Mouse (Mus musculus) urinary bladder, adult 18-20 months (tissue): ENCODE measurements around the gene Cnnm2.

Source experiments
- DNase-seq, 2 experiments: peaks; one replicate each; pipeline ENCODE4 v3.0.0; 2022; ENCODE audit warnings: low spot score in 2 of 2, mixed read lengths in 2 of 2

The Cnnm2 gene

GRCm38 (mm10) chr19:46799903-46800583, 38.6 kb downstream of the Cnnm2 start:
- DNase-seq: no peak

DNA sequence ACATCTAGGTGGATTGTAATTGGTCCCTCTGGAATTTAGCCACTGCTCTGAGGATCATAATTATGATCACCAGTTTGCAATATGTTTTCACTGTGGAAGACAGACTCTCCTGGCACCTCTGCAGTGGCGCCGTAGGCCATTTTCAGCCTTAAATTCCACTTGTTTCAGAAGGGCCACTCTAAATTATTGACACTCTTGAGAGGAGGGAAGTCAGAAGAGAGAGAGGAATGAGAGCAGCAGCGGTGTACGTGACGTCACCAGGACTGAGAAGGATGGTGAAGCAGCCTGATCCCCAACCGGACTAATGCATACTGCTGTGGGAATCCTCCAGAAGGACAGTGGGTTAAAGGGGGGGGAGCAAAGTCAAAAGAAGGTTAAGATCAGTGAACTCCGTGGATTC, 40.1 kb downstream of the Cnnm2 start:
- DNase-seq: no peak

GRCm38 (mm10) chr19:46802306-46802705, 40.9 kb downstream of the Cnnm2 start:
- DNase-seq: no peak

GRCm38 (mm10) chr19:46803732-46804131, 42.3 kb downstream of the Cnnm2 start:
- no peak for DNase-seq

DNA sequence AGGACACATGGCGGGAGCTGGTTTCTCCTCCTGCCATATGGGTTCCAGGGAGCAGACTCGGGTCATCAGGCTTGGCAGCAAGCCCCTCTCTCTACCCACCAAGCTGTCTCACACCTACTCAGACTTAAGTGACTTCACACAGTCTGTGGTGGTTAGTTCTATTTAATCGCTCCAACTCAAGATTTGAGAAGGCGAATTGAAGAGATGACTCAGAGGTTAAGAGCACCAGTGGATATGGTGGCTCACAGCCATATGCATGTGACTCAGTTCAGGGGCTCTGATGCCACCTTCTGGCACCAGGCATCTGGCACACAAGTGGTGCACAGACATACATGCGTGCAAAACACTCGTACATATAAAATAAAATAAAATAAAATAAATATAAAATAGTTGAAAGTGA, 43.4 kb downstream of the Cnnm2 start:
- no peak for DNase-seq

DNA sequence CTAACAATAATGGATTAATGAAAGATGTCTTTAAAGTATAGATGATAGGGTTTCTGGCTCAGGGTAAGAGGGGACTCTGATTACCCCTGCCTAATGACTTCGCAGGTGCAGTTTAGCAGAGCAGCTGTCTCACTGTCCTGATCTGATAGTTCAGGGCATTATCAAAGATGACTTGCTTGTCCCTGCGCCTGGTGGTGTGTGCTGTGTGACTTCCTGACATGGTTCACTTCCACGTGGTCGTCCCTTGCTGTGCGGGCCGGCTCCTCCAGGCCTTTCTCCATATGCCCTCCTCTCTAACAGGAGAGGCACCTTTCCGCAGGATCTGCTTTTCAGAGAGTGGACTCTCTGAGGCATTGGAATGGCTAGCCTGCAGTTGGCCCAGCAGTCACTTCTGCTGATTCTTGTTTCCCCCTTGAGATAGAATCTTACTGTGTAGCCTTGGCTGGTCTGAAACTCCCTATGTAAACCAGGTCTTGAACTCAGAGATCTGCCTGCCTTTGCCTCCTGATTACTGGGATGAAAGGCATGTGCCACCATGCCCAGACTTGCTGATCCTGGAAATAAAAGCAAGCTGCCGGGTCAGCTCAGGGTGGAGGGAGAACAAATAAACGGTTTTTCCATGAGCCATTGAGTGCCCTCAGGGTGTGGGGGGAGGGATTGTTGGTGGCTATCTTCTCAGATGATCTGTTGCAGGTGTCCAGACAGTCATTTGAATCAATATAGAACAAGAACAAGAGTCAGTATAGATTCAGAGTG, 44.7 kb downstream of the Cnnm2 start:
- peak in 1 of 2 experiments; percentile 9 for DNase-seq

- no peak for DNase-seq
Measured at GRCm38 (mm10) chr19:46808261-46808660, 46.9 kb downstream of the Cnnm2 start.

- no peak for DNase-seq
Measured at GRCm38 (mm10) chr19:46809031-46809430, 47.6 kb downstream of the Cnnm2 start.

GRCm38 (mm10) chr19:46819276-46819675, 57.9 kb downstream of the Cnnm2 start:
- DNase-seq: no peak

DNA sequence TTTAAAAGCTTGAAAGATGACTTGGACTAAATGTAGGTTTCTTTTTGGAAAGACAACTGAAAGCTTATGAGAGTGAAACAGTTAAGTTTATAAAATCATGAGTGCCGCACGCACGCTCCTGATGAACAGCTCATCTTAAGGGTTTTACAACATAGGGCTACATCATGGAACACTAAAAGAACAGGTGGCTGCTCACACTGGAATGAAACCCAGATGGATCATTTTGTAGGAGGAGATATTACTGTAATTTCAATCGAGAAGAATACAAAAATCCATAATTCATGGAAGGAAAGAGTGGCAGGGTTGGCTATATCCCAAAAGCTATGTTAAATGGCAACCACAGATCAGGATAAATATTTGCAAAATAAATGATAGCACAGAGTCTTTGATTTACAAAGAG, 61.1 kb downstream of the Cnnm2 start:
- no peak for DNase-seq

DNA sequence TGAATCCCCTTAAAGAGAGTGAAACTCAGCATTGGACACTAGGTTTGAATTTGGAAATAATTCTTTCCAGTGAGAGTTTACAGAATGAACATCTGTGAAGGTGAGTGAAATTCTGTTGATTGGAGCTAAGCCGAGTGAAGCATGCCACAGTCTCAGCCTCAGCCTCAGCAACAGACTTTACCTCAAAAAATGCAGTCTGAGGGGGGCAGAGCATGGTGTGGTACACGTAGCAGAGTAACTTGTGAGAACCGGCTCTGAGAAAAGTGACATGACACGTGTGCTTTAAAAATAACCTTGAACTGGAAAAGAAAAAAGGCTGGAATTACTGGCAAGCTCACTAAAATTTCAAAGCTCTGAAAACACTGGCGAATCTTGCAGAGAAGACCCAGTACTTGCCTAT, 62.4 kb downstream of the Cnnm2 start:
- DNase-seq: no peak

GRCm38 (mm10) chr19:46824867-46825266, 63.5 kb downstream of the Cnnm2 start:
- DNase-seq: no peak

- DNase-seq: no peak
Measured at GRCm38 (mm10) chr19:46827654-46828165, 66.3 kb downstream of the Cnnm2 start.

DNA sequence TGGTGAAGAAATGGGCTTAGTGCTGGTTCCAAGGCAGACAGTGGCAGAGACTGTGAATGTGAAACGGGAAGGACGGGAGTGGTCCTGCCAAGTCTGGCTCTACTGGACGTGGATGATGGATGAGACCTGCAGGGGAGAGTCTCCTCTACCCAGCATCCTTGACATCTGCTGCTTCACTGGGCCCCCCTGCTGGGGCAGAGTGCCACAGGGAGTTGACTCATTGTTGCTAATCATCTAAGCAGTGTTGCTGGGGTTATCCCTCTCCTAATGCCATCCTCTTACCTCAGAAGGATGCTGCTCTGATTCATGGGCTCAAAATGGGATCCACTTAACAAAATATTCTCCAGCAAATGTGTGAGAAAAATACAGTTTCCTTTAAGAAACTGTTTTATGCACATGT, 67.6 kb downstream of the Cnnm2 start:
- no peak for DNase-seq

DNA sequence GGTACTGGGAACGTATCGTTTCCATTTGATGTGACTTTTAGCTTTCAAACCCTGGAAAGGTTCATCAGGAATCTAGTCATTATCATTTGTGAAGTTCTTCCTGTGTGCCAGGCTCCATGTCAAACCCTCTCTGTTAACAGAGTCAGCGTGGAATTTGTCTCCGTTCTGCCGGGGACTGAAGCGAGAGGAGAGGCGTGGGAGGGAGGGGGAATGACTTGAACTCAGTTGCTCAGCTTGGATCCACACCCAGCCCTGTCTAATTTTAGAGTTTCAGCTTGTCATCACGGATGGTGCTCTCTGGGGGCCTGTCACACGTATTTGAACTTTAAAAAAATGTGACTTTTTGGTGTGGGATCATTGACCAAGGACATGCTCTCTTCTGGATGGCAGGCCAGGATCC, 70.0 kb downstream of the Cnnm2 start:
- no peak for DNase-seq

DNA sequence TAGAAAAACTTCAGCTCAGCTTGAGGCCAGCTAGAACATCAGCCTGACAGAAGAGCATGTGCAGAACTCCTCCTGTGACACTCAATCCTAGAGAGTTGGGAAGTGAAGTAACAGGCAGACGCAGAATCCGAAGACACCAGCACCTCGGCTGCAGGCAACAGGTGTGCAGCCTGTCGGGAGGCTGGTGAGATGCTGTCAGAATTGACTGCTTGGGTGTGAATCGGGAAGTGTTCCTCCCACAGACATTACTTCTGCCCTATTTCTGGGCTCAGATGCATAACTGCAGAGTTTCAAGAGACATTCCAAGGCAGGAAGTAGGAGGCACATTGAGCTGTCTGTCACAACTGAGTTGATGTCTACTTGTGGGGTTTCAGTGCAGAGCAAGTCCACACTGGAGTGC, 72.9 kb downstream of the Cnnm2 start:
- DNase-seq: no peak

DNA sequence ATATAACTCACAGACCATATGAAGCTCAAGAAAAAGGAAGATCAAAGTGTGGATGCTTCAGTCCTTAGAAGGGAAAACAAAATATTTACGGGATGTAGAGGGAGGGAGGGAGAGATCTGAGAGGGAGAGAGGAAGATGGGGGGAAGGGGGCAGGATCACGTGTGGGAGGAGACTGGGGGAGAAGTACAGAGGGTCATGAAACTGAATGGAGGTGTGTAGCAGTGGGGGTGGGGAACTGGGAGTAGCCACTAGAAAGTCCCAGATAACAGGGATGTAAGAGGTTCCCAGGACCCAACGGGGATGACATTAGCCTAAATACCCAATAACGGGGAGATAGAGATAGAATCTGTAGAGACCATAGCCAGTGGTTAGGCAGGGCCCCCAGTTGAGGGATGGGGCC, 73.9 kb downstream of the Cnnm2 start:
- no peak for DNase-seq

- no peak for DNase-seq
Measured at GRCm38 (mm10) chr19:46836085-46836484, 74.7 kb downstream of the Cnnm2 start.

DNA sequence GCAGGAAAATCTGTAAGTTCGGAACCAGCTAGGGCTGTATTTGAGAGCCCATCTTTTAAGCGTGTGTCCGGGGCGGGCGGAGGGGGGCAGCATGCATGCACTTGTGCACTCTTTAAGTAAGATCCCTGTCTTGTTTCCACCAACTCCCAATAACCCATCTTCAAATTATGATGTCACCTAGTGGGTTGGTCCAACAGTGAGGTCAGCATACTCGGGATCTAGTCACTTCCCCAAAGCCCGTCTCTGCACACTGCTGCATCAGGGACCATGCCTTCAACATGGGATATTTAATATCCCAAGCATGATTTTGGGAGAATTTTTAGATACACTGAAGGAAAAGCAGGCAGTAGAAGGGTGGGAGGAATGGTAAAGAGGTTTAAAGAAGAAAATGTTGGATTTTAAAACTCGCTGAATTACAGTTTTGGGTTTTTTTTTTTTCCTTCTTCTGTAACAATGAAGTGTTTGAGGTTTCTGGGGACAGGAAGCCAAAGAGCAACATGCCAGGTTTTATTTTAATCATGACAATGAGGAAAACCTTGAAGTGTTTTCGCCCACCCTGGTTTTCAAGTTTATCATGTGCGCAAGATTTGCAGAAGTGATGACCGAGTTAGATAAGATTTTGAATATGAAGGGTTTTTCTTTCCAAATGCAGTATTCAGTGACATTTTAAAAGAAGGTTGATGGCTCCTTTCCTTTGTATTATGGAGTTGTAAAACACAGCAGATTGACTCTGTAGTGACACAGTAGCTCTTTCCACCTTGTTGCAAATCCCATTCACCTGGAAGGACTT, 76.1 kb downstream of the Cnnm2 start:
- no peak for DNase-seq

DNA sequence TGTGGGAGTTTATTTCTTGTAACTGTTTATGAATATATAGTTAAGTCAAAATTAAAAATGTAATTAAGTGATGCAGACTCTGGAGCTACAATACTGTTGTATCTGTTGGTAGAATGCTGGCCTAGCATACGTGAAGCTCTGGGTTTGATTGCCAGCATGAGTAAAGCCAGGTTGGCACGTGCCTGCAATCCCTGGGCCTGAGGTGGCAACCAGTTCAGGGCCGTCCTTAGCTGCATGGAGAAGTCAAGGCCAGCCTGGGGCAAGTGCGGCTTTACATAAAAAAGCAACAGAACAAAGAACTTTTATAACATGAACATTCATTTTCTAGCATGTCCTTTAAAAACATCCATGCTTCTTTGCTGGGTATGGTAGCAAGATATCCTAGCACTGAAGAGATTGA, 79.6 kb downstream of the Cnnm2 start:
- no peak for DNase-seq

DNA sequence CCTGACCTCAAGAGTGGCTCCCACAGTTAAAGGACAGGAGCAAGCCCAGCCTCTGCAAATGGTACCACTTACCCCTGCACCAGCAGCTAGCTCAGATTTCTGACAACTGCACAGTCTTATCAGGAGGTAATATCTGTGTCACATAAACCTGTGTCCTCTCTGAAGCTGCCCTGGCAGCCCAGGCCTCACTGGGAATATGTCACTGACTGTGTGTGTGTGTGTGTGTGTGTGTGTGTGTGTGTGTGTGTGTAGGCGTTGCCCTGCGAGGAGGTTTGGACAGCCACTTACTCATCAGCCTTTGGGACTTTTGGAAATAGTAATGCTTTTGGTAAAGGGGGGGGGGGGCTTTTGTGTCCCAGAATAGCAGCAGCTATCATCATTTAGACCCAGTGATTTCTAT, 81.6 kb downstream of the Cnnm2 start:
- DNase-seq: peak in 1 of 2 experiments; percentile 7

GRCm38 (mm10) chr19:46846056-46846455, 84.7 kb downstream of the Cnnm2 start:
- DNase-seq: no peak
